Mouse (Mus musculus) layer of hippocampus, adult 11-12 months (tissue): ENCODE data around the gene Dmkn.
A peak's percentile ranks its signal among the peaks of the same experiment; 100 is the strongest.

Source experiments
- DNase-seq: peaks from one replicate; pipeline ENCODE4 v3.0.0; 2022; ENCODE audit warnings: low spot score

Gene Dmkn

DNA sequence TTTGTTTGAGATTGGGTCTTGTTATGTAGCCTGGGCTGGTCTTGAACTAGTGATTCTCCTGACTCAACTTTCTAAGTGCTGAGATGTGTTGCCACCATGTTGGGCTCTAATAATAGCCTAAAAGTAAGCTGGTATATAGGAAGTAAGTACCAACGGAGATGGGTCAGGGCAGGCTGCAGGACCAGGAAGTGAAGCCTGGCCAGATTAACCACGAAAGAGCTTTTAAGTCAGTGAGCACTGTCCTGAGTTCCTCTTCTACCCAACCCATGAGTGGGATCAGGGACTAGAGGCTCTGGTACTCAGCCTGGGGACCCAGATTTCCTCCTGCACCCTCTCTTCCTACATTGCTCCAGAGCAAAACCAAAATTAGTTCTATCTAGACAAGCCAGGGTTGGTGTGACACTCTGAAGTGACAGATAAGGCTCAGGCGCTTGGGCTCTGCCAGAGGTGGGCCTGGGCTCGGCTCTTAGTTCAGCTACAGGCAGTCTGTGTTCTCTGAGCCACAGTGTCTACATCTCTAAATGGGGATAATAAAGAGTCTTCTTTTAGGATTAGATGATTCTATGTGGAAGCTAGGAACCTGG is 1.7 kb upstream of the Dmkn start:
- DNase-seq, result no peak

- no peak for DNase-seq
Measured at GRCm38 (mm10) chr7:30765173-30765572, 1.6 kb downstream of the Dmkn start.

DNA sequence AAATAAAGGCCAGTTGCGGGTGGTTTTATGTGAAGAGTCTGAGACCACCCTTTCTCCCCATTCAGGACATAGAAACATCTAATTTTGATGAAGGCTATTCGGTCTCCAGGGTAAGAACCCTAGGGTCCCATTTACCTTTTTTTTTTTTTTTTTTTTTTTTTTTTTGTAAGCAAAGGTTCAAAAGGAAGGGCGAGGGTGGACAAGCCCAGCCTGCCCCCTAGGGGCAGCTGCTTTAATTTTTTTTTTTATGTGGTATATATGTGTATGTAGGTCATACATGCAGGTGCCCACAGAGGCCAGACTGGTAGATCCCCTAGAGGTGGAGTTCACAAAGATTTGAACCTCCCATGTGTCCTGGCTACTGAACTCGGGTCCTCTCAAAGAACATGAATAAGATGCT is 2.9 kb downstream of the Dmkn start:
- no peak for DNase-seq

GRCm38 (mm10) chr7:30769236-30769635 is 5.7 kb downstream of the Dmkn start:
- no peak for DNase-seq

DNA sequence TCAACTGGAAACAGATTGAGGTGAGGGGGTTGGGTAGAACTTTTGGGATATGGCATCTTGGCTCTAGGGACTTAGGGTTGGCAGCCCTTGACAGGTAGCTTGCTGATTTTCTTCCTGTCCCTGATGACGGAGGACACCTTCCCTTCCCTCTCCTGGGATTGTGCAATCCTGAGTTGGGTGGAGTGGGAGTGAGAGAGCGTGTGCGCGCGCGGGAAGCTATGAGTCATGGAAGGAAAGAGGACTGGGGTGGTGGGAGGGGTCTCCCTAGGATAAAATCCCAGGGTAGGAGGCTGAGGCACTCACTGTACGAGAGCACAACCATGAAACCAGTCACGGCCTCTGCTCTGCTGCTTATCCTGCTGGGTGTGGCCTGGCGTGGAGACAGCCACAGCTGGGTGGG is 12.5 kb downstream of the Dmkn start:
- no peak for DNase-seq

DNA sequence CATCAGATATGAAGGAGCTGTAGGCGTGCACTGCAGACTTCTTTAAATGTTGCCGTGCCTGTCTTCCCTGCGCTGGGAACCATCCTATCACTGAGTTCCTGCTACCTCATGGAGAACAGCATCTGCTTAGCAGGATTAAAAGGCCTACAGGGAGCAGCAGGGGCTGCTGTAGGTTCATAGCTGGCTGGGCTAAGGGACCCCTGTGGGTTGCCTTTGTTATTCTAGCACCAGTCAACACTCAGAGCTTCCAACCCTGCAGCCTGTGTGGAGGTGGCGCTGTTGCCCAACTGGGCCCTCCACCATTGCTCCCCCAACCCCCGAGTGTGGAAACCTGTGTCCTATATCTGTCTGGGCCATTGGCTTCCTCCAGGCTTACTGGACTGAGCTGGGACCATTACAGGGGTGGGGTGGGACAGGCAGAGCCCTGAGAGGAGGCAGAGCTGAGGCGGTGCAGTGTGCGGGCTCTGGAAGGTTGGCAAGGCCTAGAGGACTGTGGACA is 13.6 kb downstream of the Dmkn start:
- no peak for DNase-seq

- no peak for DNase-seq
Measured at GRCm38 (mm10) chr7:30777911-30778310, 14.4 kb downstream of the Dmkn start.

GRCm38 (mm10) chr7:30781792-30782191 is 18.2 kb downstream of the Dmkn start:
- no peak for DNase-seq

- DNase-seq, result no peak
Measured at GRCm38 (mm10) chr7:30782658-30783057, 19.1 kb downstream of the Dmkn start.

GRCm38 (mm10) chr7:30785154-30785553 is 21.6 kb downstream of the Dmkn start:
- no peak for DNase-seq

GRCm38 (mm10) chr7:30785721-30786546 is 22.4 kb downstream of the Dmkn start:
- peak; percentile 43 for DNase-seq

DNA sequence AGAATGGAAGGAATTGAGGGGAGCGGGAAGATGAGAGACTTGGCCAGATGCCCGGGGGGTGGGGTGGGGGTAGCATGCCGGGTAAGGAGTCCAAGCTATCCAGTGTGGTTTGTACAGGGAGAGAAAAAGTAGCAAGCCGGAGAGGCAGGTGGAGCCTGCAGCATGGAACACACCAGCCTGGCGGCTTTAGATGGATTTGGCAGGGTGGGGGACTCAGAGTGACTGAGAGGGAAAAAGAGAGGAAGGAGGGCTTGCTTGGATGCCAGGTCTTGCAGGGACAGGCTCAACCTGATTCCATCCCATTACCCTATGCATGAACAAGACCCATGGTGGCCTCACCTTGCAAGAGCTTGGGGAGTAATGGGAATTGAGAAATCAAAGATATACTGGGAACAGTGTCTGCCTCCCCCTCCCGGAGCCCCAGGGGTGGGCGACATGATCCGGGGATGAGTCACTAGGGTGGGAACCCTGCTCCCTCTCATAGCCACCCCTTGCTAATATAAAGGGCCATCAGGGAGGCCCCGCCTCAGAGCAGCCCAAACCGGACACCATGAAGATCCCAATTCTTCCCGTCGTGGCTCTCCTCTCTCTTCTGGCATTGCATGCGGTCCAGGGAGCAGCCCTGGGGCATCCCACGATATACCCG is 23.9 kb downstream of the Dmkn start, which contains the start of gene Krtdap:
Gene Krtdap, plus strand, starts transcription at position 520 of the 646 bp plus-strand sequence.
- no peak for DNase-seq

- DNase-seq, result no peak
Measured at GRCm38 (mm10) chr7:30790141-30790540, 26.6 kb downstream of the Dmkn start.

DNA sequence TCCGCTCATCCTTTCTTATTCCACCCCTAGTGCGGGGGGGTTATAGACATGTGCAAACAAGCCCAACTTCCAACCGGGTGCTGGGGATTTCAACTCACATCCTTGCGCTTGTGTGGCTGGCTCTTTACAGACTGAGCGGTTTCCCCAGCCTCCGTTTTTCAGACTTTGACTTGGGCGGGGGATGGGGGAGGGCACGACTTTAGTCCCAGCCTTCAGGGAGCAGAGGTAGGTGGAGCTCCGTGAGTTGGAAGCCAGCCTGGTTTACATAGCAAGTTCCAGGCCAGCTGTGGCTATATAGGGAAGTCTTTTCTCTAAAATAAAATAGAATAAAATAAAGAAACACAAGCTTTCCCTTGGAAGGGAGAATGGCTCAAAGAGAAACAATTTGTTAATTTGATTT is 28.4 kb downstream of the Dmkn start:
- DNase-seq, result no peak

DNA sequence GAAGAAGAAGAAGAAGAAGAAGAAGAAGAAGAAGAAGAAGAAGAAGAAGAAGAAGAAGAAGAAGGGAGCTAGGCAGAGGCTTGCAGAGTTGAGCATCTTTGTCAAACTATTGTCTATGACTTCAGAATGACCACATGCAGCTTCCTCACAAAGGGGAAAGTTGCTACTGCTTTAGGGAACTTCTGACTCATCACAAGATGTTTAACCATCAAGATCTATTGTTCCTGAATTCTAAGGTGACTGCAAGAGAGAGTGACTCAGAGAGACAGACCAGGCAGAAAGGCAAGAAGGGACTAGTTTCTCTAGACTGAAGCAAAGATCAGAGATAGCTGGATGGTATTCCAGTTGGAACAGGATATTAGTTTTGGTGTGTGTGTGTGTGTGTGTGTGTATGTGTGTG is 31.4 kb downstream of the Dmkn start:
- no peak for DNase-seq

DNA sequence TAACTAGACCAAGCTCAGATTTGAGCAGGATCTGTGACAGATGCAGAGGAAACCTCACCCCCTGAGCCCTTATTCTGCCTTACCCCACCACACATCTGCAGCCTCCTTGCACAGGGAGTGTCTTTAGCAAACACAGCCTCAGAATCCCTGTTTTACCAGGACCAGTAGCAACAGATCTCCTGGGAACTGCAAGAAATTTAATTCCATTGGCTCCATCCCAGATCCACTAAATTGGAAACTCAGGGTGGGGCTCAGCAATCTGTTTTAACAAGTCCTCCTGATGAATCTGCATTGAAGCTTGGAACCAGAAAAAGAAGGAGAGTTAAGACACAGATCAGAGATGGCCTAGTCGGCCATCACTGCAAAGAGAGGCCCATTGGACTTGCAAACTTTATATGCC is 33.2 kb downstream of the Dmkn start:
- peak; percentile 22 for DNase-seq

GRCm38 (mm10) chr7:30800653-30801052 is 37.1 kb downstream of the Dmkn start:
- no peak for DNase-seq

- DNase-seq, result no peak
Measured at GRCm38 (mm10) chr7:30803256-30803655, 39.7 kb downstream of the Dmkn start.

DNA sequence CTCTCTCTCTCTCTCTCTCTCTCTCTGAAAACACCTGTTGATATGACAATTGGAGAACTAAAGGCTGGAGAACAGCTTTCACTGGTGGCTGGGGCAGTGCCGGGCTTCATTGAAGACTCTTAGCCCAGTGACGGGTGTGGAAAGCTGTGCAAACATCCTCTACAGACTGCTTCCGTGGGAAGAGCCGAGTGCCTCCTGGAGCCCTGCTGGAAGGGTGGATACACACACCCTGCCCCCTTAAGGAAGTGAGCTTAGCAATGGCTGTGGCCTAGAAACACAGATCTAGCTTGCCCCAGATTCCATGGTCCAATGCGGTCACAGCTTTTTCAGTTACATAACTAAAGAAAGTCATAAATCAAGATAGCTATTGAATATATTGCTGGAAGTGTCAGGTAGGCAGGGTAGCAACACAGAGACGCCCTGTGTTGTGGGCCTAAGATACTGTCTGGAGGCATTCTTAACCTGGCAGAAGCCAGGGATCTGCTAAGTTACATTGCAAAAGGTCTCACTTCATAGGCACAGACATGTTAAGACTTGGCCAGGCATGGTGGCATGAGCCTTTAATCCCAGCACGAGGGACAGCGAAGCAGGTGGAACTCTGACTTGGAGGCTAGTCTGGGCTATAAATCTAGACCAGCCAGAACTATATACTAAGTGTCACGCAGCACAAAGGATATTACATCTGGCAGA is 40.6 kb downstream of the Dmkn start:
- no peak for DNase-seq

DNA sequence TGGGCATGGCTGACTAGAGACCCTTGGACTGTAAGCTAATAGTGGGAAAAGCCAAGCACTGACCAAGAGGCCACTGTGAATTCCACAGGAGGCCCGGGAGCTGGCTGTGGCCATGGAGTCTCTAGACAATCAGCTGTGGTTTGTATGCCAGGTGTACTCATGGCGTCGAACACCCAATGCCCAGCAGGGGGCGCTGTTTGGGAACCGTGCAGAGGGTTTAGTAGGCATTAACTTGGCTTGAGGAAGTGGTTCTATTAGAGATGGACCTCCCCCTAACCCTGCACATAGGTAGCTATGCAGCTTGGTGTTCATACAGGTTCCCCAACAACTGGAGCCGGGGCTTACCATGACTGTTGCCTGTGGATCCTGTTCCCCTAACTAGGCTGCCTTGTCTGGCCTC is 42.4 kb downstream of the Dmkn start:
- DNase-seq, result no peak

GRCm38 (mm10) chr7:30810319-30810718 is 46.8 kb downstream of the Dmkn start:
- DNase-seq, result no peak

DNA sequence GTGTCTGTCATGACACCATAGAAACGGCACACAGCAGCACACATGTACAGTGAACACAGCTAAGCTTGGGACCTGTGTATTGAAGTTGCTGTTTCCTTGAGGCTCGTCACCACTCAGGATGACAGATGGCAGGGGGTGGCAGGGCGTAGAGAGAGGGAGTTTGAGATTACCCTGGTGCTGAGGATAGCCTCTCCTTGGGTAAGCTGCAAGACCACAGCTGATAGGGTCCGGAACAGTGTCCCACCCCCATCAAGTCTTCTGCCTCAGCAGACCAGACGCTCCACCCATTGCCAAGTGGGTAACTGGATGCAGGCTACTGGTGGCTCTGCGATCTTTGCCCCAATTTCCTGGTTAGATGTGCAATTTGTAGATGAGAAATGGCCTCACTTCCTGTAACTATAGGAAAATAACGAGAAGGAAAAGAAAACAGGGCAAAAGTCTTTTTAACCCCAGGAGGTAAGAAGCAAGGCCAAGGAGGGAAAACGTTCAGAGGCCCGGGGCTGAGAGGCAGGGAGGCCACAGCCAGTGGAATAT is 48.3 kb downstream of the Dmkn start:
- DNase-seq, result no peak
